Mouse (Mus musculus) heart, postnatal 36 days (tissue): ENCODE data around the gene Pianp. TPM values are rescaled to one million over a fixed set of nuclear protein-coding genes. Genes with fewer than 3 reads are reported as not detected.
A peak's percentile ranks its signal among the peaks of the same experiment; 100 is the strongest.

Experiments used
- DNase-seq, 2 experiments: peaks; one replicate each; pipeline ENCODE4 v3.0.0; 2021 to 2022
- intact Hi-C: fragments of 180-260 bp; cut with DNase I; formaldehyde crosslinking; loops from one replicate; pipeline ENCODE4 v1.15.1; 2025
- total RNA-seq, 2 experiments: library from RNA; stranded (reverse); gene quantifications; 2 replicates each; pipeline ENCODE4 v1.2.3; 2021

Pianp gene
- total RNA-seq = 1 to 10 TPM in 1 of 2 experiments, under 1 TPM in 1; 0.81 to 1.0 TPM

GRCm38 (mm10) chr6:124996551-124997501 lies at the start of gene Pianp:
Pianp (plus strand) TSS chr6:124996694.
- peak; percentile 73 to 88 for DNase-seq
- intact Hi-C loops = no loop called here

- intact Hi-C loops = no loop called here
These were observed 42.3 kb upstream of the Pianp start for GRCm38 (mm10) chr6:124953991-124954715.

GRCm38 (mm10) chr6:124955212-124955611 lies 41.3 kb upstream of the Pianp start:
- DNase-seq = no peak
- intact Hi-C loops = no loop called here

More at GRCm38 (mm10) chr6:124953991-124954715, 42.3 kb upstream of the Pianp start:
- no peak for DNase-seq

- no peak for DNase-seq
- intact Hi-C loops = no loop called here
These were observed 38.4 kb upstream of the Pianp start for GRCm38 (mm10) chr6:124958127-124958526.

GRCm38 (mm10) chr6:124959960-124960359 lies 36.5 kb upstream of the Pianp start:
- intact Hi-C loops = loop anchor here (10.0 kb wide), 1 partner anchor 105 kb away; the partner anchor contains the start of gene P3h3
- DNase-seq = no peak

GRCm38 (mm10) chr6:124961021-124961420 lies 35.5 kb upstream of the Pianp start:
- intact Hi-C loops = loop anchor here (10.0 kb wide), 1 partner anchor 106 kb away; the partner anchor contains the start of gene P3h3
- no peak for DNase-seq

- DNase-seq = no peak
- intact Hi-C loops = loop anchor here (1.0 to 10.0 kb wide), 5 partner anchors 32 to 110 kb away; partner anchors contain the start of genes Ing4, P3h3 and Zfp384
These were observed 31.9 kb upstream of the Pianp start for GRCm38 (mm10) chr6:124964638-124965037.

- DNase-seq = peak; percentile 98 to 99
- intact Hi-C loops = loop anchor here (1.0 to 10.0 kb wide), 5 partner anchors 32 to 110 kb away; partner anchors contain the start of genes Ing4, P3h3 and Zfp384
These were observed 31.3 kb upstream of the Pianp start, which contains the start of gene Cops7a for GRCm38 (mm10) chr6:124965088-124965719. Cops7a (minus strand) TSS chr6:124965538.

GRCm38 (mm10) chr6:124965747-124966146 lies 30.7 kb upstream of the Pianp start:
- intact Hi-C loops = loop anchor here (1.0 to 10.0 kb wide), 5 partner anchors 33 to 111 kb away; partner anchors contain the start of genes Ing4, P3h3 and Zfp384
- DNase-seq = no peak

- DNase-seq = peak; percentile 7 to 13
- intact Hi-C loops = loop anchor here (10.0 kb wide), 1 partner anchor 112 kb away; the partner anchor contains the start of gene P3h3
These were observed 29.9 kb upstream of the Pianp start for GRCm38 (mm10) chr6:124966466-124967118.

- intact Hi-C loops = loop anchor here (10.0 kb wide), 1 partner anchor 113 kb away; the partner anchor contains the start of gene P3h3
- peak; percentile 36 to 56 for DNase-seq
These were observed 28.7 kb upstream of the Pianp start for GRCm38 (mm10) chr6:124967766-124968165.

- DNase-seq = no peak
- intact Hi-C loops = no loop called here
These were observed 4.3 kb upstream of the Pianp start for GRCm38 (mm10) chr6:124992241-124992640.

- no peak for DNase-seq
- intact Hi-C loops = no loop called here
These were observed 3.1 kb upstream of the Pianp start for GRCm38 (mm10) chr6:124993365-124993764.

- no peak for DNase-seq
- intact Hi-C loops = no loop called here
These were observed 2.6 kb upstream of the Pianp start for GRCm38 (mm10) chr6:124993876-124994275.

GRCm38 (mm10) chr6:124995246-124995645 lies 1.2 kb upstream of the Pianp start:
- intact Hi-C loops = no loop called here
- DNase-seq = no peak

- intact Hi-C loops = no loop called here
- no peak for DNase-seq
These were observed 577 bp upstream of the Pianp start for GRCm38 (mm10) chr6:124995831-124996403.

- intact Hi-C loops = no loop called here
- no peak for DNase-seq
These were observed 1.6 kb downstream of the Pianp start for GRCm38 (mm10) chr6:124998066-124998465.

GRCm38 (mm10) chr6:124999091-124999490 lies 2.6 kb downstream of the Pianp start:
- no peak for DNase-seq
- intact Hi-C loops = no loop called here

GRCm38 (mm10) chr6:124999546-124999945 lies 3.1 kb downstream of the Pianp start:
- no peak for DNase-seq
- intact Hi-C loops = no loop called here
